Mouse (Mus musculus): Measurements from ENCODE around the gene Mapk14. TPM values are rescaled to one million over a fixed set of nuclear protein-coding genes. Genes with fewer than 3 reads are reported as not detected.

Gene Mapk14
- polyA plus RNA-seq, 1 experiment = not detected

DNA sequence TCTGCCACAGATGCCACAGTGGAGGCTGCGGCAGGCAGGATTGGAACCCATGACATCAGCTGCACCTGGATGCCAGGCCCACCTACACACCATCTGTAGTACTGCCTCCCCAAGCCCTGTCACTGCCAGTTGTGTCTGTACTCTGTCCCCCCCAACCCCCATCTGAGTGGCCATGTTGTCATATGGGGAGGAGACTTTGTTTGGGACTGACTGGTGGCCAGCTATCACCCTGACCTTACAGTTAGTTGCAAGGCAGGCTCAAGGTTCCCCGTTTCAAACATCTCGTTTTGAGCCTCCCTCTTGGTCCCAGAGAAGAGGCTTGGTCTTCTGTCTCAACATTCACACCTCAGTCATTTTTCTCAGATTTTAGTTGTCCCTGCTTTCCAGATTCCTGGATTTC, 88.6 kb downstream of the Mapk14 start:
- WGBS = 96% methylated on average over 3 of the region's 3 CpGs
- H3K27ac ChIP-seq (ENCODE audit: insufficient read depth, low read depth, low read length) = no peak overlapping the region
- H3K4me1 ChIP-seq (ENCODE audit: control insufficient read depth, insufficient read depth, low read length) = no peaks in the 10 kb centered on the region
- no peak overlapping the region for H3K4me3 ChIP-seq (ENCODE audit: insufficient read depth, low read depth, low read length)
- no peak for TF ChIP-seq POLR2A (IDR thresholded peaks at IDR 0.05; ENCODE audit: insufficient read depth, low read depth, low read length)

DNA sequence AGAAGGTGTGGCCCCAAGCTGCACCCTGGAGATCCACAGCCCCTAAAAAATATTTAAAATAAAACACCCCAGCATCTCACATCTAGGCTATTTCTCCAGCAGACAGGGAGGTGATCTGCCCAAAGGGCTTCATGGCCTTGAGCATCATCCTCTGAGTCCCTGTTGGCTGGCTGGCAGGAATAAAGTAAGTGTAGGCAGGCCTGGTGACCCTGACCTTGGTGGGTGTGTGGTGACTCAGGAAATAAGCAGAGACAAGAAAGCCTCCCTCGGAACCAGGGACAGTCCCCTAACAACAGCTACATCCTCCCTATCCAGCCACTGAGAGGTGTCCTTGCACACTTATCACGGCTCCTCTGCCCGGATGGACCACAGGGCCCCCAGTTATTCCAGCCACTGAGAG, 89.7 kb downstream of the Mapk14 start:
- no peak overlapping the region for H3K4me3 ChIP-seq (ENCODE audit: insufficient read depth, low read depth, low read length)
- 80% methylated on average over 3 of the region's 3 CpGs for WGBS

DNA sequence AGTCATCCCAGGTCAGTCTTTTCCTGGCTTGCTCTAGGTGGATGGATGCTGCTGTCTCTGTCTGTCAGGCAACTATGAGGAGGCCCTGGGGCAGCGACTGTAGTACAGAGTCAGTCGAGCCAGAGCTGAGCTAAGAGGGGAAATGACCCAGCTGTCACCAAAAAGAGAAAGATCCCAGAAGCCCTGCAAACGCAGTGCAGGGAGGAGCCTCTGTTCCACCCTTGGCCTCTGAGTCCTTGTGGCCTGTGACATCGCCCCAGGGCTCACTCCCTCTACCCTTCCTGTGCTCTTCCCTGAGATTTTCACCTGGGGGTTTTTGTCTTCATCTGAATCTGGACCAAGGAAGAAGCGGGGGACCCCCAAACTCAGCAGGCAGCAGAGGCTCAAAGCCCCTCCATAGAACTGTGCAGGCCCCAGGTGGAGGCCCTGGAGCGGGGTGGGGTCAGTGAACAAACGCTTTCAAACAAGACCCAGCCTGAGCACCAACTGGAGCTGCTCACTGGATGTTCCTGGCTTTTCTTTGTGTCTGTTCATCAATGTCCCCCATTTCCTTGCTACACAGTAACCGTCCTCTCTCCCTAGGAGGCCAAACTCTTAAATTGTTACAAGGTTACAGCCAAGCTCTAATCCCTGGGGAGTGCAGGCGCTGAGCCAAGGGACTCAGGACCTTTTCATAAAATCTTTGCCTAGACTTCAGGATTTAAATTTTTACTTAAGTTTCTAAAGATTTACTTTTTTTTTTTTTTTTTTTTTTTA, 90.3 kb downstream of the Mapk14 start:
- peaks cover 6% of the 10 kb centered on the region for H3K4me1 ChIP-seq (ENCODE audit: control insufficient read depth, insufficient read depth, low read length)
- 75% methylated on average over 9 of the region's 9 CpGs for WGBS
- no peak overlapping the region for H3K27ac ChIP-seq (ENCODE audit: insufficient read depth, low read depth, low read length)
- H3K4me3 ChIP-seq (ENCODE audit: insufficient read depth, low read depth, low read length) = no peak overlapping the region
- no peak for TF ChIP-seq POLR2A (IDR thresholded peaks at IDR 0.05; ENCODE audit: insufficient read depth, low read depth, low read length)
- no peak for TF ChIP-seq CTCF (IDR thresholded peaks at IDR 0.05; ENCODE audit: insufficient read depth, low read depth, low read length)

More for the DNA sequence above, 89.7 kb downstream of the Mapk14 start:
- H3K4me1 ChIP-seq (ENCODE audit: control insufficient read depth, insufficient read depth, low read length) = peaks cover 3% of the 10 kb centered on the region; the same call in 1 of the 2 replicates
- no peak overlapping the region for H3K27ac ChIP-seq (ENCODE audit: insufficient read depth, low read depth, low read length)
- no peak for TF ChIP-seq CTCF (IDR thresholded peaks at IDR 0.05; ENCODE audit: insufficient read depth, low read depth, low read length)
- TF ChIP-seq POLR2A (IDR thresholded peaks at IDR 0.05; ENCODE audit: insufficient read depth, low read depth, low read length) = no peak

DNA sequence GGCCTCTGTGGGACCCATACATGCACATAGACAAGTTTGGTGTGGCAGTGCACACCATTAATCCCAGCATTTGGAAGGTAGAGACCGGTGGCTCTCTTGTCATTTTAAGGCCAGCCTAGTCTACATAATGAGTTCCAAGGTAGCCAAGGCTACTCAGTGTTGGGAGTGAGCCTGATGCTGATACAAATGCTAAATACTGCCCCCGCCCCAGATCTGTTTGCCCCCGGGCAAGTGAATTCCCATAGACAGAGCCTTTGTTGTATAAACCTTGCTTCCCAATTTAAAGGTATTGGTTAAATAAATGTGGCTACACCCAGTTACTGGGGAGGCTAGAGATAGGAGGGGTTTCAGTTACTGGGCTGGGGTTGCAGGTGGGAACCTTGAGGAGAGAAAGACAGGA, 93.9 kb downstream of the Mapk14 start:
- 85% methylated on average over 3 of the region's 3 CpGs for WGBS
- TF ChIP-seq POLR2A (IDR thresholded peaks at IDR 0.05; ENCODE audit: insufficient read depth, low read depth, low read length) = no peak
- no peak for TF ChIP-seq CTCF (IDR thresholded peaks at IDR 0.05; ENCODE audit: insufficient read depth, low read depth, low read length)
- no peak overlapping the region for H3K4me3 ChIP-seq (ENCODE audit: insufficient read depth, low read depth, low read length)
- H3K27ac ChIP-seq (ENCODE audit: insufficient read depth, low read depth, low read length) = no peak overlapping the region
- H3K4me1 ChIP-seq (ENCODE audit: control insufficient read depth, insufficient read depth, low read length) = peaks cover 9% of the 10 kb centered on the region

DNA sequence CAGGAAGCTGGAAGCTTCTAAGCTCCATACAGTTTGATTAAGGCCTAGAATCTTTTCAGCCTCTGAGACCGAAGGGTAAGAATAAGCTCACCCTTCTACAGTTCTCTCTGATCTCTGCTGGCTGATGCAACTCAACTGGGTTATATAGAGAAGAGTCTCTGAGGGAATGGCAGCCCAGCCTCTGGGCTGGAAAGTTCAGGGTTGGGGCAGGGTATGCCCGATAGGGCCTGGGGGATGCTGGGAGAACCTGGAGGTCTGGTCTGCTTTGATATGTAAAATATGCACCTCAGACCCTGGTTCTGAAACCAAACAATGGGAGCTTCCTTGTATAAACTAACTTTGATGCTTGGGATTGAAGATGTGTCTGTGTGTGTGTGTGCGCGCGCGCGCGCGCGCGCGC, 96.4 kb downstream of the Mapk14 start:
- TF ChIP-seq CTCF (IDR thresholded peaks at IDR 0.05; ENCODE audit: insufficient read depth, low read depth, low read length) = no peak
- no peak for TF ChIP-seq POLR2A (IDR thresholded peaks at IDR 0.05; ENCODE audit: insufficient read depth, low read depth, low read length)

DNA sequence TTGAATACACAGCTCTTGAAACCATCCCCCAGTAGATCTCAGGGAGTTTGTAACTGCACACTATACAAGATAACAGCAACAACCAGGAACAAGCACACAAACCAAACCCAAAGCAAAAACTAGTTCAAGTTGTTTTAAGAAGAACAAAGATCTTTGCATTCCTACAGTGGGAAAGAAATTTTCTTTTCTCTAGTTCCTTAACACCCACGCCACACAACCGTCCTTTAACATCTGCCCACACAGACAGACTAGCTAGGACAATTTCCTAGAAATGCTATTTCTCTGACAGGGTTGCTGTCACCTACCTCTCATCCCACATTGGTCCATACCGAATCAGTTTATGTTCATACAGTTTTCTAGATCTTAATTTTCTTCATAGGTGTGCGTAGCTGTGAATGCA, 105.9 kb downstream of the Mapk14 start:
- 80% methylated on average over 4 of the region's 4 CpGs for WGBS
- Histone ChIP-seq H3K4me3 (ENCODE audit: insufficient read depth, low read depth, low read length) (no peak overlapping the region), H3K27ac (ENCODE audit: insufficient read depth, low read depth, low read length) (no peak overlapping the region), H3K4me1 (ENCODE audit: control insufficient read depth, insufficient read depth, low read length) (peaks cover 10% of the 10 kb centered on the region)
- TF ChIP-seq CTCF (IDR thresholded peaks at IDR 0.05; ENCODE audit: insufficient read depth, low read depth, low read length) = no peak
- no peak for TF ChIP-seq POLR2A (IDR thresholded peaks at IDR 0.05; ENCODE audit: insufficient read depth, low read depth, low read length)

More for the DNA sequence above, 96.4 kb downstream of the Mapk14 start:
- WGBS = 97% methylated on average over 12 of the region's 12 CpGs
- no peak overlapping the region for H3K4me3 ChIP-seq (ENCODE audit: insufficient read depth, low read depth, low read length)
- peaks cover 9% of the 10 kb centered on the region for H3K4me1 ChIP-seq (ENCODE audit: control insufficient read depth, insufficient read depth, low read length)
- no peak overlapping the region for H3K27ac ChIP-seq (ENCODE audit: insufficient read depth, low read depth, low read length)

Other genes with a start within 250 kb of the Mapk14 start
- gene Fkbp5, start 173.8 kb upstream of the Mapk14 start, polyA plus RNA-seq (2012; ENCODE audit: insufficient read depth, insufficient read length, low replicate concordance, missing spikeins) = 185 TPM in 1 of 2 replicates, not detected in the other
- gene Armc12, start 160.5 kb upstream of the Mapk14 start, polyA plus RNA-seq (2012; ENCODE audit: insufficient read depth, insufficient read length, low replicate concordance, missing spikeins) = not detected in 2 replicates
- not detected in 2 replicates for gene Clpsl2, start 141.9 kb upstream of the Mapk14 start, polyA plus RNA-seq (2012; ENCODE audit: insufficient read depth, insufficient read length, low replicate concordance, missing spikeins)
- gene Clps, start 130.6 kb upstream of the Mapk14 start, polyA plus RNA-seq (2012; ENCODE audit: insufficient read depth, insufficient read length, low replicate concordance, missing spikeins) = not detected in 2 replicates
- gene Lhfpl5, start 115.7 kb upstream of the Mapk14 start, polyA plus RNA-seq (2012; ENCODE audit: insufficient read depth, insufficient read length, low replicate concordance, missing spikeins) = not detected in 2 replicates
- gene Srpk1, start 68.6 kb upstream of the Mapk14 start, polyA plus RNA-seq (2012; ENCODE audit: insufficient read depth, insufficient read length, low replicate concordance, missing spikeins) = 455 TPM in 1 of 2 replicates, not detected in the other
- not detected in 2 replicates for gene Slc26a8, start 1.1 kb upstream of the Mapk14 start, polyA plus RNA-seq (2012; ENCODE audit: insufficient read depth, insufficient read length, low replicate concordance, missing spikeins)
- not detected in 2 replicates for gene AC170998.1, start 34.8 kb downstream of the Mapk14 start, polyA plus RNA-seq (2012; ENCODE audit: insufficient read depth, insufficient read length, low replicate concordance, missing spikeins)
- not detected in 2 replicates for gene Mapk13, start 78.0 kb downstream of the Mapk14 start, polyA plus RNA-seq (2012; ENCODE audit: insufficient read depth, insufficient read length, low replicate concordance, missing spikeins)
- not detected in 2 replicates for gene Brpf3, start 109.8 kb downstream of the Mapk14 start, polyA plus RNA-seq (2012; ENCODE audit: insufficient read depth, insufficient read length, low replicate concordance, missing spikeins)
- not detected in 2 replicates for gene Pnpla1, start 167.1 kb downstream of the Mapk14 start, polyA plus RNA-seq (2012; ENCODE audit: insufficient read depth, insufficient read length, low replicate concordance, missing spikeins)
- gene 4930539E08Rik, start 224.0 kb downstream of the Mapk14 start, polyA plus RNA-seq (2012; ENCODE audit: insufficient read depth, insufficient read length, low replicate concordance, missing spikeins) = not detected in 2 replicates